In genomic region chr15:99001451-99001931, GRCm38 (mm10) we compare ENCODE assay signal across 8 mouse cellular contexts. TPM values are rescaled to one million over a fixed set of nuclear protein-coding genes. Genes with fewer than 3 reads are reported as not detected.
A peak's percentile ranks its signal among the peaks of the same experiment; 100 is the strongest.
DNase-seq lines count a peak whose midpoint lies in the region; ATAC-seq and TF ChIP-seq lines count a peak whose summit lies in the region.

No protein-coding gene starts in this region.

- H3K9ac ChIP-seq in heart, embryonic 14.5 days (ENCODE audit: low read length): peak overlapping the region; percentile 51
- H3K9ac ChIP-seq in limb, embryonic 11.5 days (ENCODE audit: low read length): no peak overlapping the region
- H3K9ac ChIP-seq in neural tube, embryonic 14.5 days (replicated peaks; ENCODE audit: low read depth, low read length): no peak overlapping the region

- H3K27me3 ChIP-seq in heart, embryonic 14.5 days (ENCODE audit: control insufficient read depth, insufficient read depth, low read length): no peaks in the 10 kb centered on the region
- H3K27me3 ChIP-seq in limb, embryonic 11.5 days (ENCODE audit: control insufficient read depth, insufficient read depth, low read length): no peaks in the 10 kb centered on the region
- no peaks in the 10 kb centered on the region for H3K27me3 ChIP-seq in neural tube, embryonic 14.5 days (ENCODE audit: control insufficient read depth, insufficient read depth, low read length)

- no peaks in the 10 kb centered on the region for H3K9me3 ChIP-seq in heart, embryonic 14.5 days (ENCODE audit: control insufficient read depth, low read length)
- H3K9me3 ChIP-seq in limb, embryonic 11.5 days (ENCODE audit: control insufficient read depth, low read length): no peaks in the 10 kb centered on the region
- H3K9me3 ChIP-seq in neural tube, embryonic 14.5 days (ENCODE audit: control insufficient read depth, low read length): no peaks in the 10 kb centered on the region

- no peaks in the 10 kb centered on the region for H3K36me3 ChIP-seq in heart, embryonic 14.5 days (ENCODE audit: control insufficient read depth, insufficient read depth, low read length)
- H3K36me3 ChIP-seq in limb, embryonic 11.5 days (ENCODE audit: control insufficient read depth, insufficient read depth, low read length): no peaks in the 10 kb centered on the region
- H3K36me3 ChIP-seq in neural tube, embryonic 14.5 days (ENCODE audit: control insufficient read depth, insufficient read depth, low read length): no peaks in the 10 kb centered on the region

- H3K4me2 ChIP-seq in heart, embryonic 14.5 days (ENCODE audit: low read length): peak overlapping the region; percentile 71
- H3K4me2 ChIP-seq in limb, embryonic 11.5 days (ENCODE audit: low read depth, severe bottlenecking): peak overlapping the region; percentile 25; the same call in 1 of the 2 replicates
- H3K4me2 ChIP-seq in neural tube, embryonic 14.5 days (ENCODE audit: low read depth, low read length): peak overlapping the region; percentile 35

- peaks cover 27 to 38% of the 10 kb centered on the region in 2 experiments for H3K4me1 ChIP-seq in heart, embryonic 14.5 days (ENCODE audit: control insufficient read depth in 2 of 2, insufficient read depth in 2 of 2, low read length in 2 of 2)
- peaks cover 4% of the 10 kb centered on the region; the same call in 1 of the 2 replicates for H3K4me1 ChIP-seq in limb, embryonic 11.5 days (ENCODE audit: control insufficient read depth, insufficient read depth, low read length)
- H3K4me1 ChIP-seq in neural tube, embryonic 14.5 days (ENCODE audit: control insufficient read depth, insufficient read depth, low read length): peaks cover 5% of the 10 kb centered on the region; the same call in 1 of the 2 replicates

- TF ChIP-seq CTCF in gastrocnemius, adult 2 months (IDR thresholded peaks at IDR 0.05): no peak

- peak overlapping the region; percentile 62 for H3K4me3 ChIP-seq in gastrocnemius, adult 2 months
- peak overlapping the region; percentile 26 to 29 for H3K4me3 ChIP-seq in heart, embryonic 14.5 days (ENCODE audit: control insufficient read depth in 1 of 2, insufficient read depth in 1 of 2, low read depth in 1 of 2, low read length in 2 of 2)
- H3K4me3 ChIP-seq in limb, embryonic 11.5 days (ENCODE audit: low read depth, low read length): no peak overlapping the region
- no peak overlapping the region for H3K4me3 ChIP-seq in neural tube, embryonic 14.5 days (ENCODE audit: low read depth, low read length)

- 10% methylated on average over 17 of the region's 17 CpGs for WGBS in heart, embryonic 14.5 days
- WGBS in limb, embryonic 11.5 days: 16% methylated on average over 17 of the region's 17 CpGs
- WGBS in neural tube, embryonic 14.5 days: 18% methylated on average over 16 of the region's 17 CpGs

- DNase-seq in gastrocnemius, adult 2 months: no peak
- no peak for DNase-seq in gastrocnemius, adult 8-10 months (ENCODE audit: low spot score in 2 of 2)
- peak; percentile 47 for DNase-seq in limb, embryonic 11.5 days (ENCODE audit: low spot score)
- no peak for DNase-seq in right cerebral cortex, adult 18-20 months
- no peak for DNase-seq in urinary bladder, adult 18-20 months (ENCODE audit: low spot score in 2 of 2)

- ATAC-seq in common myeloid progenitor, adult 5-6 weeks (replicated peaks; ENCODE audit: low read depth, poor library complexity, severe bottlenecking): peak; percentile 51
- ATAC-seq in heart, embryonic 14.5 days (ENCODE audit: insufficient number of reproducible peaks, insufficient read depth, low FRiP score, low read depth): peak; percentile 24; the same call in 1 of the 2 replicates
- no peak for ATAC-seq in limb, embryonic 11.5 days (ENCODE audit: insufficient number of reproducible peaks, low FRiP score, low TSS enrichment, low read depth)
- no peak for ATAC-seq in neural tube, embryonic 14.5 days (ENCODE audit: low read depth)

- intact Hi-C loops in gastrocnemius, adult 2 months (cut with DNase I): no loop called here

- peak overlapping the region; percentile 60 for H3K27ac ChIP-seq in gastrocnemius, adult 2 months
- H3K27ac ChIP-seq in heart, embryonic 14.5 days (replicated peaks in 1 of 2; ENCODE audit: control insufficient read depth in 1 of 2, insufficient read depth in 1 of 2, low read depth in 2 of 2, low read length in 2 of 2): peak overlapping the region in 1 of 2 experiments; percentile 17; a peak in 1 of 4 replicates
- H3K27ac ChIP-seq in limb, embryonic 11.5 days (replicated peaks; ENCODE audit: low read depth, low read length): no peak overlapping the region
- no peak overlapping the region for H3K27ac ChIP-seq in neural tube, embryonic 14.5 days (ENCODE audit: low read depth, low read length)

RNA-seq across cellular contexts. Expression of gene Tuba1c, which starts 28.2 kb away (rescaled TPM):
- total RNA-seq in gastrocnemius, adult 2 months (2021): 1 to 10 TPM; 7.1 to 7.7 TPM
- 1 to 10 TPM; 5.7 to 7.8 (median 6.8) TPM for total RNA-seq in gastrocnemius, adult 8-10 months (2022)
- 41.0 and 61.3 TPM in 2 replicates for total RNA-seq in common myeloid progenitor, adult 5-6 weeks (2017)
- 143 and 146 TPM in 2 replicates for polyA plus RNA-seq in heart, embryonic 14.5 days (2014; fragmentation: Nextera tagmentation; extraction: Ambion mirVana)
- polyA plus RNA-seq in limb, embryonic 11.5 days (2014; fragmentation: Nextera tagmentation; extraction: Ambion mirVana): 146 and 157 TPM in 2 replicates
- polyA plus RNA-seq in neural tube, embryonic 14.5 days (2014; fragmentation: Nextera tagmentation; extraction: Ambion mirVana): 7.3 and 11.5 TPM in 2 replicates

RNA-seq across cellular contexts. Expression of gene Tuba1a, which starts 48.0 kb away (rescaled TPM):
- total RNA-seq in gastrocnemius, adult 2 months (2021): 10 to 100 TPM; 17.1 to 43.2 TPM
- total RNA-seq in gastrocnemius, adult 8-10 months (2022): 10 to 100 TPM; 12.6 to 24.0 (median 18.4) TPM
- 25.4 and 32.0 TPM in 2 replicates for total RNA-seq in common myeloid progenitor, adult 5-6 weeks (2017)
- polyA plus RNA-seq in heart, embryonic 14.5 days (2014; fragmentation: Nextera tagmentation; extraction: Ambion mirVana): 790 and 917 TPM in 2 replicates
- polyA plus RNA-seq in limb, embryonic 11.5 days (2014; fragmentation: Nextera tagmentation; extraction: Ambion mirVana): 1,453 and 1,516 TPM in 2 replicates
- 13,706 and 14,496 TPM in 2 replicates for polyA plus RNA-seq in neural tube, embryonic 14.5 days (2014; fragmentation: Nextera tagmentation; extraction: Ambion mirVana)

RNA-seq across cellular contexts. Expression of gene Gm49450, which starts 48.1 kb away (rescaled TPM):
- not detected for total RNA-seq in gastrocnemius, adult 2 months (2021)
- not detected for total RNA-seq in gastrocnemius, adult 8-10 months (2022)
- total RNA-seq in common myeloid progenitor, adult 5-6 weeks (2017): 1.9 and 18.7 TPM in 2 replicates
- polyA plus RNA-seq in heart, embryonic 14.5 days (2014; fragmentation: Nextera tagmentation; extraction: Ambion mirVana): not detected in 2 replicates
- polyA plus RNA-seq in limb, embryonic 11.5 days (2014; fragmentation: Nextera tagmentation; extraction: Ambion mirVana): not detected in 2 replicates
- polyA plus RNA-seq in neural tube, embryonic 14.5 days (2014; fragmentation: Nextera tagmentation; extraction: Ambion mirVana): not detected in 2 replicates

RNA-seq across cellular contexts. Expression of gene Prph, which starts 53.5 kb away (rescaled TPM):
- 1 to 10 TPM in 1 of 2 experiments, under 1 TPM in 1; 0.31 to 1.2 TPM for total RNA-seq in gastrocnemius, adult 2 months (2021)
- under 1 TPM in 3 of 4 experiments, not detected in 1; 0.31 to 0.58 (median 0.35) TPM for total RNA-seq in gastrocnemius, adult 8-10 months (2022)
- not detected in 2 replicates for total RNA-seq in common myeloid progenitor, adult 5-6 weeks (2017)
- 0.36 and 3.2 TPM in 2 replicates for polyA plus RNA-seq in heart, embryonic 14.5 days (2014; fragmentation: Nextera tagmentation; extraction: Ambion mirVana)
- 0.10 and 0.11 TPM in 2 replicates for polyA plus RNA-seq in limb, embryonic 11.5 days (2014; fragmentation: Nextera tagmentation; extraction: Ambion mirVana)
- 68.8 and 298 TPM in 2 replicates for polyA plus RNA-seq in neural tube, embryonic 14.5 days (2014; fragmentation: Nextera tagmentation; extraction: Ambion mirVana)

Comparison
In these comparisons a context has a peak if more than half of its experiments do, and no peak if none do; other contexts are left out.
1. H3K4me3 ChIP-seq: peak in gastrocnemius, adult 2 months (single experiment) and heart, embryonic 14.5 days (2 of 2); none in limb, embryonic 11.5 days (single experiment) and neural tube, embryonic 14.5 days (single experiment).
2. ATAC-seq: peak in common myeloid progenitor, adult 5-6 weeks (single experiment) and heart, embryonic 14.5 days (single experiment); none in limb, embryonic 11.5 days (single experiment) and neural tube, embryonic 14.5 days (single experiment).
3. Peak in every context shown above with its lines, with median percentiles within 50 percentile points of each other: H3K4me2 ChIP-seq.